Mouse (Mus musculus) Muller cell, postnatal 12 days (primary cell): ENCODE measurements around the gene Atg2b.
A peak's percentile ranks its signal among the peaks of the same experiment; 100 is the strongest.

ENCODE experiments used
- DNase-seq: peaks from one replicate; pipeline ENCODE4 v3.0.0-alpha.2; 2015; ENCODE audit errors: inconsistent ontology term

Gene Atg2b

DNA sequence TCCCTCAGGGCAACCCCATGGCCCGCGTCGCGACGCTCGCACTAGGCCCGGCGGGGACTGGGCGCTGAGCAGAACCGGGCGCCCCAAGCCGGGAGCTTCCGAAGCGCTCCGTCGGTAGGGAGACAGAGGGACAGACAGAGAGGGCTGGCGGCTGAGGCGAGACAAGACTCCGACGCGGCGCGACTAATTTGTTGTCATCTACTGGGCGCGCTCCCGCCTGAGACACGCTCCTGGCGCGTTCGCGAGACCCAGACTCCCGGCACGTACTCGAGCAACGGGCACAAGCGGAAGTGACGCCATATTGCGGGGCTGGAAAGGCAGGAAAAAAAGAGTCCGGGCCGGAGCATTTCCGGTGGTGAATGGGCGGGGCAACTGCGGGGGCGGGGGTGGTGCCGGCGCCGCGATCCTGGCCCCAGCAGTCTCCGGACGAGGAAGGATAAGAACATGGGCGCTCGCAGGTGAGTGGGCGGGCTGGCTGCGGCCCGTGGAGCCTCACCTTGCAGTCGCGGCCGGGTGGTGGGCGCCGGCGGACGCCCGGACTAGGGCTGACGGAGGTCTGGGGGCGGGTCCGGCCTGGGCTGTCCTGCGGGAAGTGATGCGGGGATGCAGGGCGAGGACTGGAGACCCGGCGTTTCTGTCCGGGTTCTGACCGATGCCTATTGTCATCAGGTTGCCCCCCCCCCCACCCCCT lies at the start of gene Atg2b:
Gene Atg2b, minus strand, starts transcription at position 211 of the 691 bp plus-strand sequence.
- peak; percentile 95 for DNase-seq

DNA sequence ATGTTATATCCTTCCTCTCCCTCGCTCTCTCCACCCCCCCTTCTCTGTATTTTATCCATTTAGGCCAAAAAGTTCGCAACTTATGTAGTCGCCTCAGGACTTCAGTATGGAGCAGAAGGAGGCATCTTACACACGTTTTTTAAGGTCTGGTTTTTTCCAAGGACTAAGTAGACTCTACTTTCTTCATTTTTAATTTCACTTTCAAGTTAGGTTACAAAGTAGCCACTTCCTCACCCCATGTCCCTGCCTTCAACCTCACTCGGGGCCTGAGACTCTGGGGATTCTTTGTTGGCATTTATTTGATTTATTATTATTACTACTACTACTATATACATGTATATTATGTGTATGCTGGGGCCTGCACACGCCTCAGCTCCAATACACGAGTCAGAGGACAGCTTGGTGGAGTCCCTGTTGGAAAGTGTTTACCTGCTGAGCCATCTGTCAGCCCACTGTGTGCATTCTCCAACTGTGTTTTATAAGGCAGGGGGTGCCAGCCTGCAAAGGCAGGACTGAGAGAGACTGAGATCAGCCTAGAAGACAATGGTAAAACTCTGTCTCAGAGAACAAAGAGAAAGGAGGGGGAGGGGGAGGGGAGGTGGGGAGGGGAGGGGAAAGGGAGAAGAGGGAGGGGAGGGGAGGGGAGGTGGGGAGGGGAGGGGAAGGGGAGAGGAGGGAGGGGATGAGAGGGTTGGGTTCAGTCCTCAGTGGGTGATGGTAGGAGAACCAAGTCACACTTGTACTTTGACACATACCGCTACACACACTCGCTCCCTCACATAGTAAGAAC lies 48.6 kb upstream of the Atg2b start:
- DNase-seq: no peak

DNA sequence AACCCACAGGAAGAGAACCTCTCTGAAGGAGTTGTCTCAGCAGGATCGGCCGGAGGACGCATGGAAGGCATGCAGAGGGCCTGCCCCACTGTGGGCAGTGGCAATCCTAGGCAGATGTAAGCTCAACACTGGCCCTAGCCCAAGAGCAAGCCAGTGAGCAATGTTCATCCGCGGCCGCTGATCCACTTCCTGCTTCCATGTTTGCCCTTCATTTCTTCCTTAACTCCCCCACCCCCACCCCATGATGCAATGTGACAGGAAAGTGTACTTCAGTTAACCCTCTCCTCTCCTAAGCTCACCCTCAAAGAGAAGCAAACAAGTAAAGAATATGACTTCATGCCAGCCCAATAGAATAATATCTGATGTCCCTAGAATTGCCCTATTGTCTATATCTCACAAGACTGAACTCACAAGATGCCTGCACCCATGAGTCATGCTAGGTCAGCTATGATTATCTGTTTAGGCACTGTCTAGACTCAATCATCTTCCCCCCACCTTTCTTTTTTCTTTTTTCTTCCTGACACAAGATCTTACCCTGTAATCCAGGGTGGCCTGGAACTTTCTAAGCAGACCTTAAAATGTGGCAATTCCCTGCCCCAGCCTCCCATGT lies 45.9 kb upstream of the Atg2b start:
- DNase-seq: no peak

DNA sequence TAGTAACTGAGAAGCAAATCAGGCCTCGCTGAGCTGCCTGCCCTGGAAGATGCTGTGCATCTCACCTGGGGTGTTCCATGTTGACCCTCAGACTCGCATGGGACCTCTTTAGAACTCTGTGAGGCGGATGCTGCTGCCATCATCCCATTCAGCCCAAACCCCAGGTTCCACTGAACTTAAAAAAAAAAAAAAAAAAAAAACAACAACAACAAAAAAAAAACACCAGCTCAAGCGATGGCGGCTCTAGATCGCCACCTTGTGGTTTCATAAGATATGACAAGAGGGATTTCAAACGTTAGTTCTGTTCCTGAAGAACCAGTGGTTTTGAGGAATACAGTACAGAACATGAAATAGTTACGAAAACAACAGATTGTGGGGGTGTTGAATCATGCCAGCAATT lies 43.0 kb upstream of the Atg2b start:
- no peak for DNase-seq

DNA sequence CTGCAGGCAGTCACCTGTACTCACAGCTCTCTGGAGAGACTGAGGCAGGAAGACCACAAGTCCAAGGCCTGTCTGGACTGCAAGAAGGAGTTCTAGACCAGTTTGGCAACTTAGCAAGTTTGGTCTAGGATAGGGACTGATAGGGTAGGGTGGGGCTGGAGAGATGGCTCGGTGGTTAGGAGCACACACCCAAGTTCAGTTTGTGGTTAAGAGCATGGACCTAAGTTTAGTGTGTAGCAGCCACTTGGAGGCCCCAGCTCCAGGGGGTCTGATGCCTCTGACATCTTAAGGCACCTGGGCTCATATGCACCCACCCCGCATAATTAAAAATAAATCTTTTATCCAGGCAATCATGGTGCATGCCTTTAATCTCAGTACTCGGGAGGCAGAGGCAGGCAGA lies 42.3 kb upstream of the Atg2b start:
- DNase-seq: no peak

DNA sequence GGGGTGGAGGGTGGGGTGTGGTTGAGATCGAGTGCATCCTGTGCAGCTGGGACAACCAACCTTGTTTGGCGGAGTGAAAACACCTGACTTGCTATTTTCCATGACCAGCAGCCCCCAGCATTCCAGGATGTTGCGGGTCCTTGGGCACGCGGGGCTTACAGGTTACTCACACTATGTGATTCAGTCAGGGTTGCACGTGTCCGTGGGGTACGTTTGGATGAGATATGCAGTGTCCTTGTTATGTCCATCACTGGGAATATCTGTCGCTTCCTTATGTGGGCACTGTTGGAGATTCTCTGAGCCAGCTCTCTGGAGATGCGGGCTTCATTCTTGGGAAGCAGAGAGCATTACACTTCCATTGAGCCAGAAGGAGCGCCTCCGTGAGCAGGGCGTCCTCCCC lies 40.7 kb upstream of the Atg2b start:
- DNase-seq: no peak

DNA sequence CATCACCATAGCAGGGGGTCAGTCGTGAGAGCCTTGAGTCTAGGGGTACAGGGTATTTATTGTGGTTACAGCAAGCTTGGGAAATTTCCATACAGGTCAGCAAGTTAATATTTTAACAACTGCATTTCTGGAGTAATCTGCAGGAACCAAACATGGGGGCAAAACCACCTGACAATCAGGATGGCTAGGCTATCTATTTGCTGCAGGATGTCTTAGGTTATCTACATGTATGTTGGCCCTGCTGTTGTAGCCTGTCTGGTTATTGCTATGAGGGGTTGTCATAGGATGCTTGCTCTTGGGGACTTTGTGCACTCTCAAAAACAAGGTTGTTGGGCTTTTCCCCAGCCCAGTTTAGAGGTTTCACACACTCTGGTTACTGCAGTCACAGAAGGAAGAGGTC lies 39.6 kb upstream of the Atg2b start:
- no peak for DNase-seq

DNA sequence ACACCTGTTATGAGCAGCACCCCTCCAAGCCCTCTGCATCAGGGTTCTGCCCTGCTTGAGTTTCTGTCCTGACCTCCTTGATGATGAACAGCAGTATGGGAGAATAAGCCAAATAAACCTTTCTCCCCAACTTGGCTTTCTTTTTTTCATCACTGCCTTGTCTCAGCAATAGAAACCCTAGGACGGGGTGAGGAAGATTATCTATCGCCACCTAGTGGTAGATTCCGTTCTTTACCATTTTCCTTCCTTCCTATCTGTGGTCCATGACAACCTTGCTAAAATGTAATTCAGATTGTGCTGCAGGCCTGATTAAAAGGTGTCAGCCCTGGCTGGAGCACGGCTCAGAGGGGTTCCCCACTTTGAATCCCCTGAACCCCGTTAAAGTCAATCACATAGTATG lies 37.6 kb upstream of the Atg2b start:
- DNase-seq: peak; percentile 56

DNA sequence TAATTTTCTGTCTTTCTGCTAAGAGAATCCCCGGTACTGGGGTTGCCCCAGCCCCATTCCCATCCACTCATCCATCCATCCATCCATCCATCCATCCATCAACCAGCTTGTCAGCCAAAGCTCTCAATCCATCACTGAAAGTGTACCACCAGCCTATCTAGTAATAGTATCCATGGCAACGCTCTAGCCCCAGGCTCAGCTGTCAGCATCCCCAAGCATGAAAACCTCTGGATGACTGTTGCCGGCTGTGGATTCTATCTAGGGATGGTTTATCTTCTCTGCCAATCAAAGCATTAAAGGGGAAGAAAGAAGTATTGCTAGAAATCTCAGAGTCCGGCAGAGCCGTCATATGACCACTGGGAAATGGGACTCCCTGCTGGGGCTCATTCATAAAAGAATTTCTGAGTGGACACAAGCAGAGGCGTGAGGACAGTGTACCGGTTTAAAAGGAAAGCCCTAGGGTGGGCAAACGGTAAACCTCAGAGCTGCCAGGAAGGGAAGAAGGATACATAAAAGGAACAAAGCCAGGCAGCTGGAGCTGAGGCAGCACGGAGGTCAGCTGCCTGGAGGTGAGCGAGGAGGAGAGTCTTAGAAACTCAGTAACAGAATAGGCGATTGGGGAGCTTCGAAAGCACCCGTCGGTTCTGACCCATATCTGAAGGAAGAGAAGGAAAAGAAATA lies 36.6 kb upstream of the Atg2b start:
- peak; percentile 39 for DNase-seq

DNA sequence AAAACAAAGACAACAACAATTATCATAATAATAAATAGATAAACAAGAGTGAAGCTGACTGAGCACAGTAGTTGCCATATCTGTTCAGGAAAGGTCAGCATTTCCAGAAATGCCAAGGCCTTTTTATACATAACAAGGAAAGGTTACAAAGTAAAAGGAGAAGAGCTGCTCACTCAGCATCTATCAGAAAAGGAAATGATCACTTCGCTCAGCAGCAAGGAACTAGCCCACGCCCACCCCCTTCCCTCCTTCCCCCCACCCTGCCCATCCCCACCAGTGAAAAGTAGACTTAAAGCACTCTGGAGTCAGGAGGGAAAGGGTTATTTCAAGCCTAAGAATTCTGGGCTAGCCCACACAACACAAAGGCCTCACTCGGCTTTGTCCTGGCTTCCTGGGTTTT lies 35.2 kb upstream of the Atg2b start:
- no peak for DNase-seq

DNA sequence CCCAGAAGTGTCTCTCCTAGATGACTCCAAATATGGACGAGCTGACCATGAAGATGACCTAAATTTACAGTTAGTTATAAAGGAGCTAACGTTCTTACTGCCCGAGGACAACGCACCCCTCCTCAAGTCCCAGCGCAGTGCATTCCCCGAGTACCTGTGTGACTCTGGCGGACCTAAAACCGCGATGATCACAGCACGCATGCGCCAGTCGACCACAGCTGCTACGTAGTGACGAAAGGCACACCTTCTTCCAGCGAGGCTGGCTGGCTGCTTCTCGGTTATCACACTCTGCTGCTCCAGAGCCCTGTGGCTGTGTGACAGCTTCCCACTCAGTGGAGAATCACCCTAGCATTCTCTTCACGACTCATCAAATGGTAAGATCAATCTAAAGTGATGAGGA lies 33.6 kb upstream of the Atg2b start:
- no peak for DNase-seq

DNA sequence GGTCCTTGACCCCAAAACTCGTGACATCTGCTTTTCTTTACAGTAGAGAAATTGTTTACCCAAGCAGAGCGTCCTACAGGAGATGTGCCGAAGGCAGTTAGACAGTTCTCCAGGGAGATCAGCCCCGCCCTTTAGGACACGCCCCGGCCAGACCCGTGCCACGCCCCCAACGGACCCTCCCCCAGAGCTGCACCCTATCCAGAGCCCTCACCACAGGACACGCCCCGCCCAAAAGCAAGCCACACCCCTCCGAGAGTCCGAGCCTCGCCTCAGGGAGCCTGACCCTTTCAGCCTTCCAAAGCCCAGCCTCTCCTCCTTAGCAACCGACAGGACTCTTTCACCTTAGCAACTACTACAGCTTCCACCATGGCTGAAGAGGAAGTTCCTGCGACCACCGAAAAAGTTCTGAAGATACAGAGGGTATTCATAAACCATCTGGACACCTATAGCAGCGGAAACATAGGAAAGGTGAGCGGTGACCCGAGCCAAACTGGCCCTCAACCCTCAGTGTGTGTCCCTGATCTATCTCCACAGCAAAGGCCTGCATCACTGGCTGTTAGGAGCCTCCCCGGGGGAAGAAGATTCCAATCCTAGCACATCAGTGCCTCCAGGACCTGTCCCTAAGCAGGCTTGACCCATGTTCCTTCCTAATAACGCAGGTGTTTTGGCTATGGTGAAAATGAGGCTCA lies 20.9 kb upstream of the Atg2b start, which contains the start of gene Ak7:
Gene Ak7, plus strand, starts transcription at position 178 of the 689 bp plus-strand sequence.
- DNase-seq: peak; percentile 76

DNA sequence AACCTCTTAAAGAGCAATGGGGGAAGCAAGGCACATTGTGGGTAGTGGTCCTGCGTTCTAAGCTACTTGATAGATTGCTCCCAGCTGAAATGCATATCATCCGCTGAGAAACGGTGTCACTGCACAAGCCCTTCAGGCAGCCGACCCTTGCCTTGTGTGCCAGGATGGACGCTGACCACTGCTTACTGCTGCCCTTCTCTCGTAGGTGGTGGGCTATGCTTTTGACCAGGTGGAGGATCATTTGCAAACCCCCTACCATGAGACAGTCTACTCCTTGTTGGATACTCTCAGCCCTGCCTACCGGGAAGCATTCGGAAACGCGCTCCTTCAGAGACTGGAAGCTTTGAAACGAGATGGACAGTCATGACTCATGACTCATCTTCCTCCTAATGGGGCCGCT lies 15.4 kb upstream of the Atg2b start:
- no peak for DNase-seq

DNA sequence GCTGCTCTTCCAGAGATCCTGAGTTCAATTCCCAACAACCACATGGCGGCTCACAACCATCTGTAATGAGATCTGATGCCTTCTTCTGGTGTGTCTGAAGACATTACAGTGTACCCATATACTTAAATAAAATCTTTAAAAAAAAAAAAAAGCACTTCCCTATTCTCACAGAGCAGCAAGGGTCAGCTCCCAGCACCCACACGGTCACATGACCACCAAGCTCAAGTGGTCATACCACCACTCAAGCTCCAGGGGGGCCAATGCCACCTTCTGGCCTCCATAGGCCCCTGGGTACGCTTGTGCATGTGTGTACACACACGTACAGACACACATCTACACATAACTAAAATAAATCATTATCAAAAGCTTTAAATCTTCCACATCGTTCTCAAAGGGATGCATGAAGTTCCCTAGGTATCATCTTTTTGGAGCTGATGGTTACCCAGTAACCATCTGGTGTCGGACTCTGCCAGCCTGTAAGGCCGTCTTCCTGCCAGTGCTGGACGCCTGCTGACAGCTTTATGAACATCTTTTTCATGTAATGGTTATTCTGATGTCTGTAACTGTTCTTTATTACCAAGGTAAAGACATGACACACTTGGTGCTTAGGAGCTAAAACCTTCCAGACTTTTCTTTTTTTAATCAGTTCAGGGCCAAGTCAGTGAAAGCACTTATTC lies 12.2 kb upstream of the Atg2b start:
- DNase-seq: no peak

DNA sequence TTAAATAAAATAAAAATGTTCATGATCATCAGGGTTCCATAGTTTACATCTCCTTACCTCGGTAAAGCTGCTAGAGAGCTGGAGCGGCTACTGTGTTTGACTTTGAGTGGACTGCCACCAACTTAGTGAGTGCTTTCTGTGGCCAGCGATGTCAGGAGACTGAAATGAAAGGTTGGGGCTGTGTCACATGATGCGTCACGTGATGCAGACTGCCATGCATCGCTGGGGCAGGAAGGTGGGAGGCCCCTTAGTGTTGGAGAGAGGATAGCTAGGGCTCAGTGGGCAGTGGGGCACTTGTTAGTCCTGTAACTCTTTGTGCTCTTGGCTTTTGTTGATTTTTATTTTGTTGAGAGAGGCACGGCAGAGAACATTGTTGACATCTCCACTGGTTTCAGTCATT lies 10.8 kb upstream of the Atg2b start:
- DNase-seq: no peak

DNA sequence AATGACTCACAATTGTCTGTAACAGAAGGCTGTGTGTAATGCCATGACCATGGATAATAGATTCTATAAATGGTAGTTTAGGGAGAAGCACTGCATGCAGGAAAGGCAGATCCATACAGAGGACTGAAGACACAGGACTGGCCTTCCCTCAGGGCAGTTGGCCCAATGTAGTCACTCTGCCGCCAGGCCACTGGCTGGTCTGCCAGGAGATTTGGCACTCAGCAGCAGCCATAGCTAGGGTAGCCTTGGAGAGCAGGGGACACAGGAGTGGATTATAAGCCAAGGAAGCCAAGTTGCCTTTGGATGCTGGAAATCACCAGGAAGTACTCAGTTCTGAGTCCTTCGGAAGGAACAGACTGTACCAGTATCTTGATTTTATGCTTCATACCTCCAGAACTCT lies 9.0 kb upstream of the Atg2b start:
- no peak for DNase-seq

DNA sequence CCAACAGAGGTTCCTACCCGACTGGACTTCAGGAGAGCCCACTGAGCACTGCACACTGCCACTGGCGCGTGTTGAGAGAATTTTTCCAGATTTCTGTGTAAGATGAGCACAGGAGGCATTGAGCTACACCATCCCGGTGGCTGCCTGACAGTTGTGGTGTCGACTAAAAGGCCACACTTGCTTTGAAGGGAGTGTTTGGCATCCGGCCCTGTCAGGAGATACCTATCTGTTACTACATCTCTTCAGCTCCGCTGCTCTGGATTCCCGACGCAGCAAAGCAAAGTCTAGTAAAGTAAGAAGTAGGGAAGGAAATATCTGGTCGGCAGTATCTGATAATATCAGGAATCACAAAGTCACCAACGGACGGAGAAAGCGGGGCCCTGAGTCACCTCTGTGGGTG lies 4.4 kb upstream of the Atg2b start:
- no peak for DNase-seq

DNA sequence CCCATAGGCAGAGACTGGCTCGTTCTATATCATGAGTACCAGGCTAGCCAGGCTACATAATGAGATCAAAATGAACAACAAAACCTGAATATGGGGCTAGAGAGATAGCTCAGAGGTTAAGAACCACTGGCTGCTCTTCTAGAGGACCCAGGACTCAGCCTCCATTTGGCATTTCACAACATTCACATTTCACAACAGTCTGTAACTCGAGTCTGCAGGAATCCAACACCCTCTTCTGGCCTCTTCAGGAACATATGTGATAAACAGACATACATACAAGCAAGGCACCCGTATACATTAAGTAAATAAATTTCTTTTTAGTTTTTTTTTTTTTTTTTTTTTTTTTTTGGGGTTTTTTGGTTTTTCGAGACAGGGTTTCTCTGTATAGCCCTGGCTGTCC lies 3.5 kb upstream of the Atg2b start:
- no peak for DNase-seq

DNA sequence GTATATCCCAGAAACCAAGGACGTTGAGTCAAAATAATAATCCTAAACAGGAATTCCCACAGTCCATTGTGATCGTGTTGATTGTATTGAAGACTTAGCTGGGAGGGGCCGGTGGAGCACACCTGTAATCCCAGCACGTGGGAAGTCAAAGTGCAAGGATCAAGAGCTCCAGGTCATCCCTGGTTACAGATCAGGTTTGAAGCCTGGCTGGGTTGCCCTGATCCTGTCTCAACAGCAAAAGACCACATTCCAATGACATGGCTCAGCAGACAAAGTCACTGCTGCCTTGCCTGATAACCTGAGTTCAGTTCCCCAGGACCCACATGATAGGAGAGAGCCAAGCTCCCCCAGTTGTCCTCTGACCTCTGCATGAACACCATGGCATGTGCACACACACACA lies 2.4 kb upstream of the Atg2b start:
- DNase-seq: no peak

DNA sequence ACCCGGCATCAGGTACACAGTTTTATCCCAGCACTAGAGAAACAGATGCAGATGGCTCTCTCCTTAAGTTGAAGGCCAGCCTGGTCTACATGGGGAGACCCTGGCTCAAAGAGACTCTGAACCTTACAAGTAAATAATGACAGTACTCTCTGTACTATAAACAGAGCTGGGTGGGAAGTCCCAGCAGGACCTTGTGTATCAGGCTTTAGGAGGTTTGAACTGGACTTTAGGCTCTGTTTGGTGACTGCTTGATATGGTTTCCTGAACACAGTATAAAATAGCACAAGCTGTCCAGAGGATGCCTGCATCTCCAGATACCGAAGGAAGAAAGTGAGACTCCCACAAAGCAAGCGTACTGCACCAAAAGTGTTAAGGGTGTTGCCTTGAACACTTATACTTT lies 1.8 kb upstream of the Atg2b start:
- DNase-seq: no peak
